Mouse (Mus musculus) hindbrain, embryonic 13.5 days (tissue): ENCODE results near the gene Csmd2. TPM values are rescaled to one million over a fixed set of nuclear protein-coding genes. Genes with fewer than 3 reads are reported as not detected.

Experiments used
- ATAC-seq: fragments of 200-750 bp; cut with Nextera tagmentation; 2 replicates; pipeline ENCODE4 v1.8.0; 2017; ENCODE audit warnings: moderate TSS enrichment; ENCODE audit not compliant: low FRiP score
- H3K27ac ChIP-seq: fragments of 300-500 bp; sonication (generic); 2 replicates; pipeline ENCODE4 v1.5.1; 2015; ENCODE audit warnings: inconsistent platforms, mild to moderate bottlenecking, moderate library complexity
- H3K27me3 ChIP-seq: fragments of 300-500 bp; sonication (generic); 2 replicates; pipeline ENCODE4 v1.6.1; 2015; ENCODE audit warnings: mild to moderate bottlenecking, inconsistent platforms
- H3K36me3 ChIP-seq: fragments of 300-500 bp; sonication (generic); 2 replicates; pipeline ENCODE4 v1.6.1; 2015; ENCODE audit warnings: mild to moderate bottlenecking, inconsistent platforms
- H3K4me1 ChIP-seq: fragments of 300-500 bp; sonication (generic); replicated peaks from 2 replicates; pipeline ENCODE4 v1.6.1; 2015; ENCODE audit warnings: inconsistent platforms
- H3K4me2 ChIP-seq: fragments of 300-500 bp; sonication (generic); 2 replicates; pipeline ENCODE4 v1.6.1; 2015; ENCODE audit warnings: inconsistent platforms, mild to moderate bottlenecking, moderate library complexity
- H3K4me3 ChIP-seq: fragments of 300-500 bp; sonication (generic); 2 replicates; pipeline ENCODE4 v1.5.1; 2015; ENCODE audit warnings: mild to moderate bottlenecking, inconsistent platforms
- H3K9ac ChIP-seq: fragments of 300-500 bp; sonication (generic); 2 replicates; pipeline ENCODE4 v1.6.1; 2015; ENCODE audit warnings: mild to moderate bottlenecking, inconsistent platforms
- H3K9me3 ChIP-seq: fragments of 300-500 bp; sonication (generic); 2 replicates; pipeline ENCODE4 v1.6.1; 2016; ENCODE audit warnings: inconsistent platforms
- WGBS: fragments of 180-500 bp; shearing (Covaris S2); methylation state at CpG from one replicate; pipeline ENCODE4 v1.1.7; 2015; 5-methylcytosine and 5-hydroxymethylcytosine counted together
- polyA plus RNA-seq: library from polyadenylated mRNA; unstranded; fragments of >200 nt; fragmentation: Nextera tagmentation; extraction: Ambion mirVana; gene quantifications from 2 replicates; pipeline ENCODE4 v1.2.1, GENCODE M21; 2015

Gene Csmd2
- polyA plus RNA-seq, 1 experiment from 2014 or later, result 8.6 TPM

GRCm38 (mm10) chr4:128227377-128228316, 240.0 kb downstream of the Csmd2 start:
- no peaks in the 10 kb centered on the region for H3K27me3 ChIP-seq
- H3K9me3 ChIP-seq, result no peaks in the 10 kb centered on the region
- 28% methylated on average over 13 of the region's 13 CpGs for WGBS
- peak overlapping the region; percentile 66 for H3K27ac ChIP-seq
- no peak overlapping the region for H3K4me3 ChIP-seq
- H3K36me3 ChIP-seq, result no peaks in the 10 kb centered on the region
- H3K9ac ChIP-seq, result no peak overlapping the region
- no peak overlapping the region for H3K4me2 ChIP-seq
- peaks cover 37% of the 10 kb centered on the region for H3K4me1 ChIP-seq
- ATAC-seq, result peak; percentile 50

- Histone ChIP-seq H3K4me2 (no peak overlapping the region), H3K36me3 (no peaks in the 10 kb centered on the region), H3K9ac (no peak overlapping the region), H3K27ac (no peak overlapping the region), H3K9me3 (no peaks in the 10 kb centered on the region), H3K27me3 (no peaks in the 10 kb centered on the region), H3K4me3 (no peak overlapping the region), H3K4me1 (peaks cover 11% of the 10 kb centered on the region)
- 80% methylated on average over 13 of the region's 13 CpGs for WGBS
- ATAC-seq, result no peak
Measured at GRCm38 (mm10) chr4:128233458-128233857, 245.8 kb downstream of the Csmd2 start.

- Histone ChIP-seq H3K4me1 (peaks cover 29% of the 10 kb centered on the region), H3K9me3 (no peaks in the 10 kb centered on the region), H3K4me2 (no peak overlapping the region), H3K4me3 (no peak overlapping the region), H3K36me3 (no peaks in the 10 kb centered on the region), H3K27me3 (no peaks in the 10 kb centered on the region), H3K27ac (no peak overlapping the region), H3K9ac (no peak overlapping the region)
- ATAC-seq, result no peak
- WGBS, result 41% methylated on average over 1 of the region's 1 CpGs
Measured at GRCm38 (mm10) chr4:128239113-128239512, 251.5 kb downstream of the Csmd2 start.

GRCm38 (mm10) chr4:128241075-128241853, 253.6 kb downstream of the Csmd2 start:
- Histone ChIP-seq H3K4me3 (no peak overlapping the region), H3K27ac (peak overlapping the region; percentile 68), H3K4me1 (peaks cover 29% of the 10 kb centered on the region), H3K27me3 (no peaks in the 10 kb centered on the region), H3K9me3 (no peaks in the 10 kb centered on the region), H3K4me2 (no peak overlapping the region), H3K9ac (no peak overlapping the region), H3K36me3 (no peaks in the 10 kb centered on the region)
- ATAC-seq, result peak; percentile 49
- 16% methylated on average over 19 of the region's 19 CpGs for WGBS

- peak; percentile 28; the same call in 1 of the 2 replicates for ATAC-seq
- Histone ChIP-seq H3K9me3 (no peaks in the 10 kb centered on the region), H3K4me1 (peaks cover 30% of the 10 kb centered on the region), H3K4me3 (no peak overlapping the region), H3K4me2 (no peak overlapping the region), H3K27me3 (no peaks in the 10 kb centered on the region), H3K9ac (no peak overlapping the region), H3K36me3 (no peaks in the 10 kb centered on the region), H3K27ac (peak overlapping the region; percentile 68)
- WGBS, result 33% methylated on average over 2 of the region's 2 CpGs
Measured at GRCm38 (mm10) chr4:128241854-128242356, 254.2 kb downstream of the Csmd2 start.

- no peak overlapping the region for H3K4me2 ChIP-seq
- H3K36me3 ChIP-seq, result no peaks in the 10 kb centered on the region
- H3K4me3 ChIP-seq, result no peak overlapping the region
- no peak overlapping the region for H3K27ac ChIP-seq
- H3K27me3 ChIP-seq, result no peaks in the 10 kb centered on the region
- no peak for ATAC-seq
- peaks cover 44% of the 10 kb centered on the region for H3K4me1 ChIP-seq
- WGBS, result 30% methylated on average over 2 of the region's 2 CpGs
- H3K9ac ChIP-seq, result no peak overlapping the region
- H3K9me3 ChIP-seq, result no peaks in the 10 kb centered on the region
Measured at GRCm38 (mm10) chr4:128245201-128245600, 257.5 kb downstream of the Csmd2 start.

- H3K4me1 ChIP-seq, result peaks cover 15% of the 10 kb centered on the region; the same call in 1 of the 2 replicates
- no peak overlapping the region for H3K27ac ChIP-seq
- no peaks in the 10 kb centered on the region for H3K36me3 ChIP-seq
- H3K27me3 ChIP-seq, result no peaks in the 10 kb centered on the region
- H3K9me3 ChIP-seq, result no peaks in the 10 kb centered on the region
- no peak for ATAC-seq
- no peak overlapping the region for H3K4me3 ChIP-seq
- no peak overlapping the region for H3K9ac ChIP-seq
- WGBS, result 15% methylated on average over 5 of the region's 5 CpGs
- H3K4me2 ChIP-seq, result no peak overlapping the region
Measured at GRCm38 (mm10) chr4:128248676-128249075, 261.0 kb downstream of the Csmd2 start.

- H3K4me2 ChIP-seq, result no peak overlapping the region
- no peaks in the 10 kb centered on the region for H3K9me3 ChIP-seq
- 92% methylated on average over 5 of the region's 5 CpGs for WGBS
- no peak overlapping the region for H3K27ac ChIP-seq
- no peak overlapping the region for H3K4me3 ChIP-seq
- ATAC-seq, result no peak
- no peaks in the 10 kb centered on the region for H3K36me3 ChIP-seq
- no peaks in the 10 kb centered on the region for H3K27me3 ChIP-seq
- H3K9ac ChIP-seq, result no peak overlapping the region
- H3K4me1 ChIP-seq, result 0 out of 2 replicates have a peak, but pooled peaks cover 7% of the 10 kb centered on the region
Measured at GRCm38 (mm10) chr4:128259211-128259610, 271.6 kb downstream of the Csmd2 start.

- ATAC-seq, result no peak
- Histone ChIP-seq H3K4me3 (no peak within 1 kb of the TSS), H3K4me2 (no peak within 1 kb of the TSS), H3K9me3 (no peaks in the 10 kb centered on the region), H3K4me1 (0 out of 2 replicates have a peak, but pooled peaks cover 7% of the 10 kb centered on the region), H3K36me3 (no peaks in the 10 kb centered on the region), H3K27me3 (no peaks in the 10 kb centered on the region), H3K27ac (0 out of 2 replicates have a peak within 1 kb of the TSS, but pooled peaks have one; percentile 19), H3K9ac (no peak within 1 kb of the TSS)
- WGBS, result 66% methylated on average over 8 of the region's 8 CpGs
Measured at GRCm38 (mm10) chr4:128260907-128261560, 273.4 kb downstream of the Csmd2 start, which contains the start of gene Hmgb4. Gene Hmgb4, minus strand, starts transcription at chr4:128260957.

- H3K27me3 ChIP-seq, result no peaks in the 10 kb centered on the region
- ATAC-seq, result no peak
- no peaks in the 10 kb centered on the region for H3K36me3 ChIP-seq
- H3K9me3 ChIP-seq, result no peaks in the 10 kb centered on the region
- H3K4me1 ChIP-seq, result peaks cover 12% of the 10 kb centered on the region; the same call in 1 of the 2 replicates
- H3K9ac ChIP-seq, result no peak overlapping the region
- no peak overlapping the region for H3K4me2 ChIP-seq
- 94% methylated on average over 5 of the region's 5 CpGs for WGBS
- H3K4me3 ChIP-seq, result no peak overlapping the region
- H3K27ac ChIP-seq, result no peak overlapping the region
Measured at GRCm38 (mm10) chr4:128264491-128264890, 276.8 kb downstream of the Csmd2 start.

GRCm38 (mm10) chr4:128265341-128265740, 277.7 kb downstream of the Csmd2 start:
- Histone ChIP-seq H3K27me3 (no peaks in the 10 kb centered on the region), H3K4me3 (no peak overlapping the region), H3K27ac (no peak overlapping the region), H3K4me1 (peaks cover 20% of the 10 kb centered on the region), H3K9ac (no peak overlapping the region), H3K9me3 (no peaks in the 10 kb centered on the region), H3K4me2 (no peak overlapping the region), H3K36me3 (no peaks in the 10 kb centered on the region)
- ATAC-seq, result no peak
- WGBS, result 78% methylated on average over 3 of the region's 3 CpGs
